Mouse (Mus musculus) lung, postnatal 4 days (tissue): ENCODE measurements around the gene Ciita.

Source experiments
- DNase-seq, 2 experiments: peaks; one replicate each; pipeline ENCODE4 v3.0.0; 2021

The Ciita gene

DNA sequence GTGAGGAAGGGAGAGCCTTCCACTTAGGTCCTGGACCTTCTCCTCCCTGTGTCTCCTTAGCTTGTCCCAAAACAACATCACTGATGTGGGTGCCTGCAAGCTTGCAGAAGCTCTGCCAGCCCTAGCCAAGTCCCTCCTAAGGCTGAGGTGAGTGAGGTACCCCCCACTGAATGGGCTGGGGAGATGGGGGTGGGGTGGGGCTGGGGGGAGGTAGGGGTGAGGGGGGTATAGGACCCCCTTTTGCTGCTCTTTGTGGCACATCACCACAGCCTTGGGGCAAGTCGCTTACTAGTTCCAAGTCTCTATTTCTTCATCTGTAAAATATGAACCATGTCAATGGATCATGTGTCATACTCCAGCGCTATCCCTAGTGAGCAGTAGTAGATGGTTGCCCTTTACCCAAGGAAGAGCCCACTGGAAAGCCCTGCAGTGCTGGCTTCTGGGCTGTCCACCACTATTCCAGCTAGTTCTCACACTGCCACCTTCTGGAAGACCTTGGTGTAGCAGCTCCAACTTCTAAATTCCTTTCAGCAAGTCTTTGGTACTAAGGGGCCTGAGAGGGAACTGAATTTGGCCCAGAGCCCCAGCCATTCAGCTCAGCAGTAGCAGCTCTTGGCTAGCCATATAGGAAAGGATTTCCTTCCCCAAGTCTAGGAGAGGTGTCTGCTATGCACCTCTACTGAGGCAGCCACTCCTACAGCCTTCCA is 41.2 kb downstream of the Ciita start:
- peak; percentile 68 to 88 for DNase-seq

DNA sequence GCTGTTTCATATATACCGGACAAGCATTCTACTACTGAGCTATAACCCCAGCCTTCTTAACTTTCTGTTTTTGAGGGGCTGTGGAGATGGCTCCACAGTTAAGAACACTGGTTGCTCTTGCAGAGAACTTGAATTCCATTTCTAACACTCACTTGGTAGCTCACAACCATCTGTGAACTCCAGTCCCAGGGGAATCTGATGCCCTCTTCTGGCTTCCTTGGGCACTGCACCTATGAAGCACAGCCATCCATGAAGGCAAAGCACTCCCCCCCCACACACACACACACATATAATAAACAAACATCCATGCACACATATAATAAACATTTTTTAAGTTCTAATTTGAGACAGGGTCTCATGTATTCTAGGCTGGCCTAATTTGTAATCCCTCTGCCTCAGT is 43.0 kb downstream of the Ciita start:
- peak; percentile 67 to 85 for DNase-seq

DNA sequence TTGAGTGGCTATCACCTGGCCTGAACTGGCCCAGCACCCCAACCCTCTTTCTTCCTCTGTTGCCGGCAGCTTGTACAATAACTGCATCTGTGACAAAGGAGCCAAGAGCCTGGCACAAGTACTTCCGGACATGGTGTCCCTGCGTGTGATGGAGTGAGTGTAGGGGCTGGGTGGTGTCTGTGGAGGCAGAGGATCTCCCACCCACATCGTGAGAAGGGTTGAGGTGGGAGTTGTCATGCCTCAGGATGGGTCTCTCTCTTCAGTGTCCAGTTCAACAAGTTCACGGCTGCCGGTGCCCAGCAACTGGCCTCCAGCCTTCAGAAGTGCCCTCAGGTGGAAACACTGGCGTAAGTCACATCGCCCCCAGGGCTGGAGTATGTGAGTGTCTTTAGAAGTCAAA is 43.8 kb downstream of the Ciita start:
- DNase-seq = no peak

DNA sequence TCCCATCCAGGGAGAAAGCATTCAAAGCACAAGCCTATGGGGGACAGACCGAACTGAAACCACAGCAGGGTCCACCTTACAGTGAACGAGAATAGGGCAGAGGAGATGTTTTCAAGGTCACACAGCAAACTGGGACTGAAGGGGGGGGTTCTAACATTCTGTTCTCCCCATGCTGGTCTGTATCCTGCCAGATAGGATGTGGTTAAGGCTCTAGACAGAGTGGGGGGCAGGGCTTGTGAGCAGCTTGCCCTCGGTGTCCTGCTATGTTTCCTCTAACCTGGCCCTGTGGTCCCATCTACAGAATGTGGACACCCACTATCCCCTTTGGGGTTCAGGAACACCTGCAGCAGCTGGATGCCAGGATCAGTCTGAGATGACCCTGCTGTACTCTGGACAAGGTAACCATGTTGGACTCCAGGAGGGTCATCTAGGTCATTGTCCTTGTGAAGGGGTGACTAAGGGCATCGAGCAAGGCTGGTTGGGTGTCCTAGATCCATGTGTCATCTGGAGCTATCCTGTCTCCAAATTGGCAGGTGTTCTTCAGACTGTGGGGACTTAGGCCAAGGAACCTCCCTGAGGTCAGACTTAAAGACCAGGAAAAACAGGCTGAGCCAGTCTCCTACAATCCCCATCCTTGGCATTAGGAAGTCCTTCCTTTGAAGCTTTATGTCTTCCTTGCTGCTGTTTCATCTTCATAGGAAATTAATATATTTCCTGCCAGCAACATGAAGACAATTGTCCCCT is 45.2 kb downstream of the Ciita start:
- DNase-seq = no peak

DNA sequence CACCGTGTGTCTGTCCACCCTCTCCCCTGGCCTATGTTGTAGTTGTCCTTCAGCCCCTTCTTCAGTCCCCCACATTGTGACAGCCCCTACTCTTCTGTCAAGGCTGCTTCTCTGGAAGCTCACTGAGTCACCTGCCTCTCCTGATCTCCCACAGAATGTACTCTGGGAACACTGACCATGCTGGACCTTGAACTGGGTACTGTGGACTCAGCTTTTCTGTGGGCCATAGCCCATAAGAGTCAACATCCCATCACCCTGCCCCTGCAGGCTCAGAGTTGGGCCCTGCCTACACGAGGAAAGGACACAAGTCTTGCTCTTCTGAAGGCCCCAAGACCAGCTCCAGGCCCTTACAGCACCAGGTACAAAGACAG is 45.7 kb downstream of the Ciita start:
- no peak for DNase-seq

DNA sequence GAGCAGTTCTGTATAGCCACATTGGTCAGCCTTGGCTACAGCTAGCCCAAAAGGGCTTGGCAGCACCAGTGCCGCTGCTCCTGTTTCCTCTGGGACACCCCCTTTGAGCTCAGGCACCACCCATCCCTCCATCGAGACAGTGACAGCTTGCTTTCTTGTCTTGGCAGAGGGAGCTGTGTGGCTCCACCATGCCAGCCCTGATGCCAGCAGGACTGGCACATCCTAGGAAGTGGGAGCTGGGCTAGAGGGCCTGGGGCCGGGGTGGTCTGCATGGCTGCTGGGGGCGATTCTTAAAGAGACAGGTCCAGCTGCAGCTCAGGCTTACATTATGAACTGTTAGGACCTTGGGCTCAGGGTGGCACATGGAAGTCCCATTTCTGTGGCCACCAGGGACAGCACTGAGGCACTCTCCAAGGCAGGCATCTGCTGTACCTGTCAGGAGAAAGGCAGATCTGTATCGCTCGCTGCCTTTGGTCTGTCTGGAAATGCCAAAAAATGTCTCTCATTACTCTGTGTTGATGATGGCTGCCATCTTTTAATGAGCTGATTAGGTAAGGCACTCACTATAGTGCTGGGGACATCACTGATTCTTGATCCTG is 47.3 kb downstream of the Ciita start:
- DNase-seq = no peak

DNA sequence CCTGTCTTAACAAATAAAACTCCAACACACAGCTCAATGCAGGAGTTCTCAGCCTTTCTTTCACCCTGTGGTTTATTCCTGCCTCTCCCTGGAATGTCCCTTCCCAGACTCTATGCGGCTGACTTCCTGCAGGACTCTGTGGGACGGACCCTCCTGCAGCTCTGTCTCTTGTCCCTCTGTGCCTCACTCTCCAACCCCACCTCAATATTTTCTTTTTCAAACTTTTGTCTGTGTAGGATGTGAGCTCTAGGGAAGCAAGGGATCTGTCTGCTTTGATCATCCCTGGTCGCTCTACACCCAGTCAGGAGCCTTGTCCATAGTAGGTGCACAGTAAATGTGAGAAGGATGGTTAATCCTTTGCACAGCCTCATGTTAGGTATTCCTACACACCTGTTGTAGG is 48.5 kb downstream of the Ciita start:
- no peak for DNase-seq

DNA sequence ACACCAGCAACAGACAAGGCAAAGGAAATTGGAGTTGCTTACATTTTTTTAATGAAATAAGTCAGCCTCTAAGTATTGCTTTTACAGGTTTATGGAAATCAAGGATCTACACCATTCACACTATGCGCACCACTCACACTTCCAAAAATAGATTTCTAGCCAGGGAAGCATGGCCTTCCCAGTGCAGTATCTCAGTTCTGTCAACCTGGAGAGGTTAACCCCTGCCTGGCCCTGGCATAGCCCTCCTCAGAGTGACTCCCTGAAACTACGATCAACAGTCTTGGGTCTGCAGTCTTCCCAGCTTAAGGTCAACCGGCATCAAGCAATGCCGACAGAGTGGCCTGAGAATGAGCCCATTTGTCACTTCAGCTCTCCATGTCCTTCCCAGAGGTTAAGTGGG is 50.3 kb downstream of the Ciita start:
- no peak for DNase-seq

DNA sequence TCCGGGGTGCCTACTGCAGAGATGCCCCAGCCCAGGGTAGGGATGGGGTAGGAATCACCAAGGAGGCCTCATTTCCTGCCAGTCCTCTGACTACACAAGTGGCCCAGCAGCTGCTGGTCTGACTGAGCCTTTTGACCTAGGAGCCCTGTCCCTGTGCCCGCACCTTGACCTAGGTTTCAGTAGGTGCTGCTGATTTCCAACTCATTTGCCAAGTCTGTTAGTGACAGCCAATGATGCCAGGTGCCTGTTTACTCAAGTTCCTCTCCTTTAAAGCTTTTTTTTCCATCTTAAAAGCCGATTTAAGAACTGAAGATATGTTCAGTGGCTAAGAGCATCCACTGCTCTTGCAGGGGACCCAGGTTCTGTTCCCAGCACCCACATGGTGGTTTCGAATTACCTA is 53.9 kb downstream of the Ciita start:
- no peak for DNase-seq

DNA sequence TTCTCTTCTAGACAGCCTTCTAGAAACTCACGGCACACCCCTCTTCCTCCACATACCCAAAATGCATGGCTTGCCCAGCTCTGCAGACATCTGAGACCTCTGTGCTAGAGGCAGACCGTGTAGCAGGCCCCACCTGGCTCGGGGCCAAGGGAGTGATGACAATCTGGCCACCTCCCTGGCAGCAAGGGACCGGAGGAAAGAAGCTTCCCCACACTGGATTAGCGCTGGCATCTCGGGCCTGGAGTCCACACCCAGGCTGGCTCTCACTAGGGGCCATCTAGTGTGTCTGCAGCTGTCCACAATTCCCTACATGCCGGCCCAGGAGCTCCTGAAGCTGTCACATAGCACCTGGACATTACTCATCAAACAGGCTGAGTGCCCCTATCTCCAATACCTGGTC is 54.7 kb downstream of the Ciita start:
- DNase-seq = no peak

DNA sequence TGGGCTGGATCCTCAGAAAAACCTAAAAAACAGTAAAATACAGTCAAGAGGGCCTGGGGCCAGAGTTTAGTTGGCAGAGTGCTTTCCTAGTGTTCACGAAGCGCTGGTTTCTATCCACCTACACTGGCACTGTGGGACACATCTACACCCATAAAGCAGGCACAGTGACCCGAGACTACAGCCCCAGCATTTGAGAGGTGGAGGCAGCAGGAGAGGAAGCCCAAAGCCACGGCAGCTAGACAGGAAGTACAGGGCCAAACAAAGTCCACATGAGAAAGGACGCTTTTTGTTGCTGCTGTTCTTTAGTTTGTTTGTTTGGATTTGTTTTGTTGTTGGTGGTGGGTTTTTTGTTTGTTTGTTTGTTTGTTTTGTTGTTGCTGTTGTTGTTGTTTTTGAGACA is 56.5 kb downstream of the Ciita start:
- no peak for DNase-seq

DNA sequence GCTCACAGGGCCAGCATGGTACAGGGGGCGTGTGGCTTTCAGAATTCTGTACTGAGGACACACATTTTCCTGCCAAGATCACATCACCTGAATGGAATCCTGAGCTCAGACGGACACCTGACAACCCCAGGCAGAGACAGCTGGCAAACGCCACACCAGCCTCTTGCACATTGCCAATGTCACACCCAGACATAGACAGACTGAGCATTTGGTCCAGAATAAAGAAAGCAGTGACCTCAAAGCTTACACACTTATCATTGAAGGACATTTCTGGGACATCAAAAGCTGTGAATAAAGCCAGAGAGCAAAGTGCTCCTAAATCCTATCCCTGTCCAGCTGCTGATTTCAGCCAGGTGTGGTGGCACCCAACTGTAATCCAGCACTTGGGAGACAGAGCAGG is 57.1 kb downstream of the Ciita start:
- DNase-seq = no peak

DNA sequence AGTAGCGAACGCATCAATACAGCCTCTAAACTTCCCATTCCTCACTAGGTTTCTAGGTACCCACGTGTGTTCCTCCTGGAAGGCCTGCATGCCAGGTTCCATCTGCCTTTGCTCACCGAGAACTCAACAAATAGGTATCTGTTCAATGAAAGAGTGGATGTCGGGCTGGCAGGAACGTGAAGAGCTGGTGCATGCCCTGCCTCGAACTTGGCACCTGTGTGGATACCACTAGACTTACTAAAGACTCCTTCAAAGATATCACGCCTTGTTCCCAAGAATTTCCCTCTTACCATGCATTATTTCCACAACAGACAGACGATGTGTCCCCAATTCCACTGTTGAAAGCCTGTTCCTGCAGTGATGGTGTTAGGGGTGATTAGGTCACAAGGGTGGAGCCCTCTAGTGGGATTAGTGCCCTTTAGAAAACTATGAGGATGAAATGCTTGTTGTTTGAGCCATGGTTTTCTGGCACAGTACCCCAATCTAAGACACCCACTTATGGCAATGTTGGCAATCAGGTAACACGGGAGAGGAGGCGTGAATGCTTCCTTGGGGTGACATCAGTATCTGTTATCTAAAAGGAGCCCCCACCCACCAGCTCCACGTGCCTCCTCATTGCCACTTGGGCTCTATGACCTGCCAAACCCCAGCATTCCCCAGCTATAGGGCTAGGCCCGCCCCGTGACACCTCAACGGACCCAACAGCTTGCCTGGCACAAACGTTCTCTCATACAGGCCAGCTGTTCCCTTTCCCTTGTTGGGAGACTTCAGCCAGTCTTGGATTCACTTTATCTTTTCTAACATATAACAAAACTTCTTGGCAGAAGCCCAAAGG is 61.1 kb downstream of the Ciita start:
- peak in 1 of 2 experiments; percentile 38 for DNase-seq

DNA sequence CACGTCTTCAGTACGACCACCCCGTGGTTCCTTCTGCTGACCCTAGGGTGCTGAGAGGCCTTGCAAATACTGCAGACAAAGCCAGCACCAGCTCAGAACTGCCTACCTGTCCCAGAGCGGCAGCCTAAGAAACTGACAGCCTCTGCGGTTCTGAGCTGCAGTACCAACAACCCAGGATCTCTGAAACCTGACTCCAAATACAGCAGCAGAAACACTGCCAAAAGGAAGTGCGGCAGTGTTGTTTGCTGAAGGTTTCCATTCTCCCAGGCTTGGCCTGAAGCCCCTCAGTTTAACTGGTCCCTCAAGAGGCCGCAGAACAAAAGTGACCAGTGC is 61.7 kb downstream of the Ciita start:
- DNase-seq = peak; percentile 33 to 36

DNA sequence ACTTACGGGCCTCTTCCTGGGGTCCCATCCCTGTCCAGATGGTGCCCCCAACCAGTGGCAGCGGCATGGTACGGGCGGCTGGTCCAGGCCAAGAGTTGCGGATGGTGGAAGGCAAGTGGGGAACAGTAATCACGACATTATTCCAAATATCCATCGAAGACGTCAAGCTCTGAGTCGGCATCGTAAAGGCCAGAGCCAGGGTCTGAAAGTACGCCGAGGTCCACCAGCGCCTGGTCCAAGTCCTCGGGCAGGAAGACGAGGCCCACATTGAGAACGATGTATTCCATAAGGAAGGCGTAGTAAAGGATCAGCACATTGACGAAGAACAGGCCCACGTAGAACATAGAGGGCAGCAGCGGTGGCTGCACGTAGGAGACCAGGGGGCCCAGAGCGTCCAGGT is 62.4 kb downstream of the Ciita start:
- DNase-seq = peak in 1 of 2 experiments; percentile 38

DNA sequence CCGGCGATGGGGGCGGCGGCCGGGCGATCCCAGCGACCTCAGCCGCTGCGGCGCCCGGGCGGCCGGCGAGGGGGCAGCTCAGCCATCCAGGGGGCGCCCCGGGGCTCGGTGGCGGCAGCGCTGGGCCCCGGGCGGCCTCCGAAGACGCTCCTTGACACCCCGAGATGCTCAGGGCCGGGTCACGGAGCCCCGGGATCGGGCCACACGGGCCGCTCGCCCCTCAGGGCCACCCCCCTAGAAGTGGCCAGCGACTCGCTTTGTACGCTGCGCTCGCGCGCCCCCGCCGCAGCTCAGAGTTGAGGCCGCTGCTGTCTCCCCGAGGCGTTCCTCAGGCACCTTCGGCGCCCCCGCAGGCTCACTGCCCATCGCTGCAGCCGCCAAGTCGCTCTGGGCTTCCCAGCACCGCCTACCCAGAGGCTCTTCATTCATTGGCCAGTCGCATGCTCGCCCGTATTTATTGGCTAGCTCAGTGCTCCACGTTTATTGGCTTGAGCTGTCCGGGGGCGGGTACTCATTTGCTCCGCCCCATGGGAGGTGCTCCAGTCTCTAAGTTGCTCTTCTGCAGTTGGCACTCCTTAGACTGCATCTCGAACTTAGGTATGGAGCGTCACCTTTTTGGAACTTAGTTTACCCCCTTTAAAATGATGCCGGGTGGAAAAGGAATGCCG is 63.0 kb downstream of the Ciita start, which contains the start of gene Dexi:
Dexi (minus strand) TSS at position 357 of the 668 bp plus-strand sequence.
- DNase-seq = peak; percentile 95 to 98

DNA sequence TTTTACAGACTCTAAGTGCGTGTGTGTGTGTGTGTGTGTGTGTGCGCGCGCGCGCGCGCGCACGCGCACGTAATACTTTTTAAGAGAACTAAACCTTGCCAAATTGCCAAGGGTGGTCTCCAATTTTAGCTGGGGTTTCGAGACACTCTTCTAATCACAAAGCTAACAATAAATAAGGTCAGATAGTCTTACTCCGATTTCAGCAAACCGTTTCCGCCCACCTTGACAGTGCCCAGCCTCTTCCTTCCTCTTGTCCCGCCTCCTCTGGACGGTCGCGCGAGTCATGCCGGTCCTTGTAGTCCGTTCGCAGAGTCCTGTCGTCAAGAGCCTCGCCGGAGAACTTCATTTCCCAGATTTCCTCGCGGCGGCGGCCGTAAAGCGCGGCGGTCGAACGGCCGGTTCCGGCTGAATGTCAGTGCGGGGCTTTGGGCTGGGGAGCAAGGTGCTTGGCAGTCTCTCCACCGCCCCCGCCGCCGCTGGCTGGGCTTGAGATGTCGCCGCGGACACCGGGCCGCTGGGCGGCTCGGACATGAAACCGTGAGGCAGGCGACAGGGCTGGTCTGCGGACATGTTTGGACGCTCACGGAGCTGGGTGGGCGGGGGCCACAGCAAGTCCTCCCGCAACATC is 65.2 kb downstream of the Ciita start, which contains the start of gene Clec16a:
Clec16a (plus strand) TSS at position 345 of the 628 bp plus-strand sequence.
- DNase-seq = peak; percentile 97 to 98

DNA sequence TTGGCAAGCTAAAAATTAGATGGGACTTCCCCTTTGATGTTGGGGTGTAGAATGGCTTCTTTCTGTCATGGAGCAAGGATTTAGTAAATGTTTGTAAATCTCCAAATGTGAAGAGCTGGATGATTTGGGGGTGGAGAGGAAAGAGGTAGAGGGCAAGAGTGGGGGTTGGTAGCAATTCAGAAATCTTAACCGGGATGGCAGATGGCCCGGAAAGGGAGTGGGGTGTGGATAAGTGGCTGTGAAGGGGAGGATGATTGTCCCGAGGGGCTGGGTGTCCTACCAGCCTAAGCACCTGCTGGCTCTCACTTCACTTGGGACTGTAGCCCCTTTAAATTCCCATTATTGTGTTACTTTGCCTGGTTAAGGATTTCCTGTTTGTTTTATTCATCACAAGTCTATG is 67.0 kb downstream of the Ciita start:
- DNase-seq = no peak

DNA sequence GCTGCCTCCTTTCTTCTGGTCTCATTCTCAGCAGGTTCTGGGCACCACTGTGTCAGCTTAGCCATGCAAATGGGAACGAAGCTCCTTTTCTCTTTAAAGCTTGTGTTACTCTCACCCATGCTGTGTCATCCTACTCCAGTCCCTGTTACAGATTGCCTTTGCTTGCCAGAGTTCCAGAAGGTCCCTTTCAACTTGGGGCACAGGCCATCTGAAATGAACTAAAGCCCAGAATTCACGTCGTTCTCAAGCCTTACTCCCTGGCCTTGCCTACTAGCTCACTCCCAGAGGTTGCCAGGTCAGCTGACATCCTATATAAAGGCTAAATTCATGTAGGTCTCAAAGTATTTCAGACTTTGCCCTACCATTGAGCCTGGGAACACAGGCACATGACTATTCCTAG is 69.1 kb downstream of the Ciita start:
- no peak for DNase-seq

DNA sequence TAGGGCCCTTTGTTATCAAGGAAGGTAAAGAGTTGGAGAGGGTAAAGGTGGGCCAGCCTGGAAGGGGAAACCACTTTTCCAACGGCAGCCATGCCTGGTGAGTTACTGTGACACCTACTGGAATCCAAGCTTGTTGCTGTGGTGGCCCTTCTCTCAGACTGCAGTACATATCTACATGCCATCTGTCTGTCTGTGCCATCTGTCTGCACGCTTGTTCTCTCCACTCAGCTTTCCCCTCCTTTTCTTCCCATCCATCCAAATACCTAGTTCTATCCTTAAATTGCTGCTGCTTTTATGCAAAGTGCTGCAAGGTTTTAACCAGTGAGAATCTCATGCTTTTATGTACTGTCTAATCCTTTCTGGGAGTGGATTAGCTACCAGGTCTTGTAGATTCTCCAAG is 69.7 kb downstream of the Ciita start:
- DNase-seq = no peak

DNA sequence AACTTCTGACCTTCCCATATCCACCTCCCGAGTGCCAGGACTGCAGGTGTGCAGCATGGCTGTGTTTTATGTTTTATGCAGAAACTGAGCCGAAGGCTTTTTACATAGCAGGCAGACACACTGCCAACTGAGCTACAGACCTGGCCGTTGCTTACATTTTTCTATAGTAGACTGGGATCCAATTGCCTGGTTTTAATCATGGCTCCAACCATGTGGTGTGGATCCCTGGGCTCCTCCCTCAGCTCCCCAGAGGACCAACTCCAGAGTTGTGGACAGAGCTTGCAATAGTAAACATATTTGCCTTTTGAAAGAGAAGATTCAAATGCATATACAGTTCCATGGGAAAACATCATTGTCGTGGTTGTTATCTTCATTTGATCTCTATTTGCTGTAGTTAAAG is 71.7 kb downstream of the Ciita start:
- DNase-seq = no peak

DNA sequence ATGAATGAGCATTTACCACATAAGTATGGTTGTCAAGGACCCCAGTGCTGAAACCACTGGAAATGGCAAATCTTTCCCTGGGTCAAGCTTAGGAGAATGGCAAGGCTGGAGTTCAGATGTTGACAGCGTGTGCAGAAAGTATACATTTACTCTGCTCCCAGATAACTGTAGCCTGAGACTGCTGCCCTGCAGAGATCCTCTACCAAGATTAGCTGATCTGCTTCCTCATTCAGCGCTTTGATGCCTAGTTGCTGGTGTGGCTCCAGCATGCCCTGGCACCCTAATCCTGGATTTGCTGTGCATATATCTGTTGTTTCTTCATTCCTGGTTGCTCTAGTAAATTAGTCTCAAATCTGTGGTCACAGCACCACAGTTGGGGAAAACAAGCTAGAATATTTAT is 74.0 kb downstream of the Ciita start:
- no peak for DNase-seq
